Mouse (Mus musculus): ENCODE measurements at regions not wholly inside any gene's neighbourhood (a gene's known extent, or its start where the extent isn't known, plus 50 kb on each side); places are given as distances from the start of the nearest gene placed in this dataset. TPM values are rescaled to one million over a fixed set of nuclear protein-coding genes. Genes with fewer than 3 reads are reported as not detected.

GRCm38 (mm10) chr11:28660377-28660776, 76.3 kb upstream of the Ccdc85a start:
- DNase-seq = no peak
- intact Hi-C loops (cut with DNase I) = no loop called here

- no peak for DNase-seq
- intact Hi-C loops (cut with DNase I) = no loop called here
Observed at GRCm38 (mm10) chr11:28655169-28655846, 71.2 kb upstream of the Ccdc85a start.

GRCm38 (mm10) chr11:28649446-28649845, 65.3 kb upstream of the Ccdc85a start:
- DNase-seq = no peak
- intact Hi-C loops (cut with DNase I) = no loop called here

- DNase-seq = no peak
- intact Hi-C loops (cut with DNase I) = no loop called here
Observed at GRCm38 (mm10) chr11:28648916-28649315, 64.8 kb upstream of the Ccdc85a start.

GRCm38 (mm10) chr11:28639081-28639480, 55.0 kb upstream of the Ccdc85a start:
- intact Hi-C loops (cut with DNase I) = no loop called here

GRCm38 (mm10) chr11:28636752-28637151, 52.6 kb upstream of the Ccdc85a start:
- no peak for DNase-seq
- intact Hi-C loops (cut with DNase I) = no loop called here

More at GRCm38 (mm10) chr11:28639081-28639480, 55.0 kb upstream of the Ccdc85a start:
- no peak for DNase-seq

Small RNA genes in the stretch of these regions (microRNA-seq; reads per million reads assigned to microRNA genes)
- gene Mir216a = 12.6 reads per million, percentile 29 among the genes with 10 or more reads in this experiment
- gene Mir216b = not detected
- not detected for gene Mir216c
- 61.1 reads per million, percentile 46 among the genes with 10 or more reads in this experiment for gene Mir217
